Mouse (Mus musculus): Measurements from ENCODE around the gene Lamb3. TPM values are rescaled to one million over a fixed set of nuclear protein-coding genes. Genes with fewer than 3 reads are reported as not detected.

Lamb3 gene
- polyA plus RNA-seq, 1 experiment, result 1.0 TPM

GRCm38 (mm10) chr1:193336122-193337017, 128.9 kb downstream of the Lamb3 start:
- DNase-seq (ENCODE audit: extremely low spot score in 1 of 2, low spot score in 1 of 2), result no peak

GRCm38 (mm10) chr1:193337018-193337321, 129.5 kb downstream of the Lamb3 start:
- no peak for DNase-seq (ENCODE audit: extremely low spot score in 1 of 2, low spot score in 1 of 2)

DNA sequence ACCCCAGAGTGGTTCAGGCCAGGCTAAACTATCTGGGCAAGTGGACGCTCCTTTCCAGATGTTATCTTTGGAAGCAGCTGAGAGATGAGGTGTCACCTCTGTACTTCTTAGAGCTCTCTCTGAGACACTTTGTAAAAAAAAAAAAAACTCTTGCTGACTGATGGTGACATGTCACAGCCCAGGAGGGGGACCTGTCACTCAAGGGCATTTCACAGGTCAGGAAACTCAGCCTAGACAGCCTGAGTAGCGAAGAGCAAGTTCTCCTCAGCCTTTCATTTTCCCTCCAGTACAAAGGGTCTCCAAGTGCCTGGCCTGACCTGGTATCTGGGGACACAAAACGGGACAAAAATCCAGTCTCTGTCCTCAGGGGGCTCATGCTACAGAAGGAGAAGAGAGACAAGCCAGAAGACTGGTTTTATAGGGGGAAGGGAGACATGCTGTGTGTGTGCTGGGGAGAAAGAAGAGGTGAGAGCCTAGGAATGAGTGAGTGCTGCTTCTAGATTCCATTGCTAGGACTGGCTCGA, 130.3 kb downstream of the Lamb3 start:
- DNase-seq (ENCODE audit: extremely low spot score in 1 of 2, low spot score in 1 of 2), result no peak

DNA sequence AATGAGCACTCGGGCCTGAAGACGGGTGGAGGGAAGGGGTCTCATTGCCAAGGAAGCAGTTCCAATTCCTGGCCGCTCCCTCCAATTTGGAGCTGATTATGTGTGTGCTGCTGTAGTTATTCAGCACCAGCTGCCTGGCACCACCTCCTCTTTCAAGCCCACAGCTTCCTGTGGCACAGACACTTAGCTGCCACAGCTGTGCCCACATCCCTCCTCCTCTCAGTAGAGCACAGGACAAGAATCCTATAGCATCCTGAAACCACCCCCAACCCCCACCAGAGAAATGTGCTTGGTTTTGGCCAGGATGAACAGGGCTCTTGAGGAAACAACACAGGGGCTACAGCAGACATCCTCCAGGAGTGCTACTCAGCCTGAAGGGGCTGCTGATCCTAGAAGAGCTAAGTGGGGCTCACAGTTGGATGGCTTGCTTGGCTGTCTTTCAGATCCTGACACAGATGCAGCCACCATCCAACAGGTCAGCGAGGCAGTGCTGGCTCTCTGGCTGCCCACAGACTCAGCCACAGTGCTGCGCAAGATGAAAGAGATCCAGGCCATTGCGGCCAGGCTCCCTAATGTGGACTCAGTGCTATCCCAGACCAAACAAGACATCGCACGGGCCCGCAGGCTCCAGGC, 131.0 kb downstream of the Lamb3 start:
- DNase-seq (ENCODE audit: extremely low spot score in 1 of 2, low spot score in 1 of 2), result peak; percentile 71 to 81

GRCm38 (mm10) chr1:193342198-193342946, 134.9 kb downstream of the Lamb3 start:
- DNase-seq (ENCODE audit: extremely low spot score in 1 of 2, low spot score in 1 of 2), result no peak

GRCm38 (mm10) chr1:193343853-193344252, 136.4 kb downstream of the Lamb3 start:
- no peak for DNase-seq (ENCODE audit: extremely low spot score in 1 of 2, low spot score in 1 of 2)

DNA sequence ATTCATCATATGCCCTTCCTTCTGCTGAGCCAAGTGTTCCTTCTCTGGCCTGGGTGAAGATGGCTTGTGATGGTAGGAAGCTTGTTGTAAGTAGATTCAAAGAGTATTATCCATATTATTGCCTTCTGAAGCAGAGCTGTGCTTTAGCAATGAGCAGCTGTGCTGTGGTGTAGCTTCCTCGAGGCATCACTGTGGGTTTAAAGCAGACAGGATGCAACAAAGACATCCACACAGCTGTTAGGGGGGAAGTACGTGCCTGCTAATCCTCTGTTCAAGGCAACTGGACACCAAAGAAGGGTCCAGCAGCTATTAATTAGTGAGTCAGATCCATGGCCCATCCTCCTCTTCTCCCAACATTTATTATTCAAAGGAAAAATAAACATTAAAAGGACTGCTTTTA, 137.5 kb downstream of the Lamb3 start:
- DNase-seq (ENCODE audit: extremely low spot score in 1 of 2, low spot score in 1 of 2), result no peak

DNA sequence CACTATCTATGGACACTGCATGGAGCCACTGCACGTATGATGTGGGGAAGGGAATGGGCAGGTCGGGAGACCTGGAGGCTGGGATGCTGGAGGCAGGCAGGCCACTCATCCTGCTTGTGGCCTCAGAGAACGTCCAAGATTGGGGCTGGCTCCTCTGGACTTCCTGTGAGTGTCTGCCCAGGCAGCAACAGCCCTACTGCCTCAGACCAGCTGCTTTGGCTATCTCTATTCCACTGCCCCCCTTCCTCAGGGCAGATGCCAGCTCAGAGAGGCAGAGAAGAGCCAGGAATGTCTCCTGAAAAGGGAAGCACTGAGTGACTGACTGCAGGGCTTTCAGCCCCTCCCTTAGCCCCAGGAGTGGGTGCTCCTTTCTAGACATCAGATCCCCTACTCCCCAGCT, 139.4 kb downstream of the Lamb3 start:
- DNase-seq (ENCODE audit: extremely low spot score in 1 of 2, low spot score in 1 of 2), result no peak

- DNase-seq (ENCODE audit: extremely low spot score in 1 of 2, low spot score in 1 of 2), result no peak
These were observed 140.9 kb downstream of the Lamb3 start for GRCm38 (mm10) chr1:193348261-193348962.

- DNase-seq (ENCODE audit: extremely low spot score in 1 of 2, low spot score in 1 of 2), result no peak
These were observed 142.4 kb downstream of the Lamb3 start for GRCm38 (mm10) chr1:193349702-193350545.

DNA sequence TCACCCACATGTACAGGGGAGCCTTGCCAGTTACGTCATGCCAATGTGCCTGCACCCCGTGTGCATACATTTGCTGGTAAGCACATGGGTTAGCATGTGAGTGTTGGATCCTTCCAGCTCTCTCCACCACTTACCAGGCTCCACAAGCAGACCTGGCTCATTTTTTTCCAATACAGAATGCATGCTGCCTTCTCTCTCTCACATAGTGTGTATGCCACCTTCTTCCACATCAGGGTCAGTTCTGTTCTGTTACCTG, 143.0 kb downstream of the Lamb3 start:
- DNase-seq (ENCODE audit: extremely low spot score in 1 of 2, low spot score in 1 of 2), result peak; percentile 76 to 84

DNA sequence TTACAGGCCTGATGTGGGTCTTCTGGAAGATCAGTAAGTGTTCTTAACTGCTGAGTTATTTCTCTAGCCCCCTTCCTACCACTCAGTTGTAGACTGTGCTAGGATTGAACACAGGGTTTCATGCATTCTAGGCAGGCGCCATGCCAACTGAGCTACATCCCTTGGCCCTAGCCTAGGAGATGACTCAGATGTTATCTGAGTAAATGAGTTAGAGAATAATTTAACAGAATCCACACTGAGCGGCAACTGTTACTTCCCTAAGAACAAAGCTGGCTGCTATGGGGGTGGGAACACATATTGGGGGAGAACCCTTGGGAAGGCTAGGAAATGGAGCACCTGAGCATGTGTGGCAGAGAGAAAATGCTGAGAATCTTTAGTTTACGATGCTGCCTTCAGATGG, 144.1 kb downstream of the Lamb3 start:
- DNase-seq (ENCODE audit: extremely low spot score in 1 of 2, low spot score in 1 of 2), result peak; percentile 49 to 79

- DNase-seq (ENCODE audit: extremely low spot score in 1 of 2, low spot score in 1 of 2), result no peak
These were observed 151.7 kb downstream of the Lamb3 start for GRCm38 (mm10) chr1:193359199-193359598.

GRCm38 (mm10) chr1:193361181-193361580, 153.7 kb downstream of the Lamb3 start:
- DNase-seq (ENCODE audit: extremely low spot score in 1 of 2, low spot score in 1 of 2), result no peak

GRCm38 (mm10) chr1:193362078-193362477, 154.6 kb downstream of the Lamb3 start:
- DNase-seq (ENCODE audit: extremely low spot score in 1 of 2, low spot score in 1 of 2), result peak in 1 of 2 experiments; percentile 51

DNA sequence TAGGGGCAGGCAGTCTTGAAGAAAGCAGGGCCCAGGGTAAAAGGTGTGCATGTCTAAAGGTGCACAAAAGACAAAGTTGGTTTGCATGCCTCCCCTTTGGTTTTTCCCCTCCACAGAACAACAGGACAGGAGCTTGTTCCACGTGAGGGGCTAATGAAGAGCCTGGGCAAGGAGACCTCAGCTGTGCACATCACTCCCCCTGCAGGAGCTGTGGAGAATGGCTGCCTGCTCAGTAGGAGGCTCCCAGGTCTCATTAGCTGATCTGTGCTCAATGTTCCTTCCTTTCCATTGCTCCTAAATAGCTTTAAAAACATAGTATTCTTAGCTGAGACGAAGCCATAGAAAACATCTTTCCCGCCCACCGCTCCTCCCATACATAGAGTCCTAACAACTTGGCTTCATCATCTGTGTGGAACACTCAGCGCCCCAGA, 156.3 kb downstream of the Lamb3 start:
- DNase-seq (ENCODE audit: extremely low spot score in 1 of 2, low spot score in 1 of 2), result peak; percentile 63 to 77

DNA sequence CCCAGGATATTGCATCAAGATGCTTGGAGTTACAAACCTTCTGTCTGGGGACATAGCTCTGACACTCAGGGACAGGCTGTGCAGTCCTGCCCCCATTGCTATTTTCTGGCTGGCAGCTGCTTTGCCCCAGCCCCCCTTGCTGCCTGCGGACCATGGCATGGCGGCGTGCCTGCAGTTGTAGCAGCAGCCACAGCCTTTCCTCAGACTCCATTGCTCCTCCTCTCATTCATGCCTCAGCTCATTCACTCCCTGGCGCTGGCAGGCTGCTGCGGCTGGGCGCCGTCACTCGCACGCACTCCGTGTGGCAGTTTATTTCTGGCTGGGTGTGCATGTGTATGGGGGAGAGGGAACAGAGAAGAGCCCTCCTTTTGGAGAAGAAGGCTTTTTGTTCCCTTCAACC, 160.6 kb downstream of the Lamb3 start:
- DNase-seq (ENCODE audit: extremely low spot score in 1 of 2, low spot score in 1 of 2), result peak in 1 of 2 experiments; percentile 84

DNA sequence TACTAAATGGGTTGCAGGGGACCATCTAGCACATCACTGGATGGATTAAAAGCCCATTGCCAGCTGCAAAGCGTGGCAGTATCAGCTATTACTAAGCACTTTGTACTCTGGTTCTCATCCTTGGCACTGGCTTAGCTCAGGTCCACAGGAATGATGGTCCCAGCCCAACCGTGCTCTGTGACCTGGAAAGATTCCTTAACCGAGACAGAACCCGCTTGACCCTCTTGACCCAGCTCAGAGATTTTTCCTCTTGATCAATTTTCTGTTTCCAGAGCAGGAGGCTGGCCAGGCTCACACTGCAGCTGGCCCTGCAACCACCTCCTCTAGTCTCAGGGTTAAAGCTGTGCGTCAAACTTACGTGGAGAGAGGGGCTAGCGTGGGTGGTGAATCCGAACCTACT, 161.6 kb downstream of the Lamb3 start:
- DNase-seq (ENCODE audit: extremely low spot score in 1 of 2, low spot score in 1 of 2), result no peak

GRCm38 (mm10) chr1:193370096-193370495, 162.6 kb downstream of the Lamb3 start, which contains the start of gene Camk1g:
Camk1g (minus strand) TSS chr1:193370298.
- peak in 1 of 2 experiments; percentile 83 for DNase-seq (ENCODE audit: extremely low spot score in 1 of 2, low spot score in 1 of 2)

DNA sequence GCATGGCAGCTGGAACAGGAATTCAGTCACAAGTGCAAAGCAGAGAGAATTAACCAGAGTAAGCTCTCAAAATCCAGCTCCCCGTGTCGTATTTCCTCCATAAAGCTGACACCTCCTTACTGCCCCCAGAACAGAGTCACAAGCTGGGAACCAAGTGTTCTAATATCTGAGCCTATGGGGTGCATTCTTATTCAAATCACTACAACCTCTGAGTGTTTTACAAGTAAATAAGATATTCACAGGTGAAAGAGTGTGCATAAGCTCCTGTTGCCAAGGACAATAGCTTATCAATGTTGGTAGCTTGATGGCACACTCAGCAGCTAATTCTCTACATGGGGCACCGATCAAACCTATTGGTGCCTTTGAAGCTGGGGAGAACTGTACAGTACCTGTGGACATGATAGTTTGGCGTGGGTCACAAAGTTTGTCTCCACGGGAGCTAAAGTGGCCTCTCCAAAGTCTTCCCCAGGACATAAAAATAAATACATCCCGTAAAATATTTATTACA, 166.5 kb downstream of the Lamb3 start:
- DNase-seq (ENCODE audit: extremely low spot score in 1 of 2, low spot score in 1 of 2), result no peak
